Mouse (Mus musculus) CH12.LX (cell line): ENCODE measurements at regions not wholly inside any gene's neighbourhood (a gene's known extent, or its start where the extent isn't known, plus 50 kb on each side); places are given as distances from the start of the nearest gene placed in this dataset.

Source experiments
- DNase-seq: peaks from one replicate; pipeline ENCODE4 v3.0.0-alpha.2; 2013; ENCODE audit errors: extremely low read depth
- H3K27ac ChIP-seq: 2 replicates; pipeline ENCODE4 v1.5.1; 2012; ENCODE audit warnings: low read depth, mild to moderate bottlenecking, control low read depth, moderate library complexity; ENCODE audit not compliant: insufficient read depth
- H3K27me3 ChIP-seq: replicated peaks from 2 replicates; pipeline ENCODE3; 2012; ENCODE audit warnings: inconsistent platforms
- H3K36me3 ChIP-seq, 2 experiments: replicated peaks in 1 of 2; 2 replicates each; pipeline versions ENCODE3 to v1.6.1; 2012; ENCODE audit warnings: inconsistent platforms in 1 of 2, low read length in 1 of 2, mild to moderate bottlenecking in 1 of 2, mixed read lengths in 1 of 2, moderate library complexity in 1 of 2; ENCODE audit not compliant: control insufficient read depth in 1 of 2, insufficient read depth in 1 of 2
- H3K4me1 ChIP-seq, 2 experiments: 2 replicates each; pipeline ENCODE4 v1.6.1; 2012; ENCODE audit warnings: inconsistent platforms in 1 of 2, moderate library complexity in 1 of 2; ENCODE audit not compliant: insufficient read depth in 2 of 2, control insufficient read depth in 1 of 2
- H3K4me2 ChIP-seq: 2 replicates; pipeline ENCODE4 v1.6.1; 2012; ENCODE audit warnings: low read depth, mild to moderate bottlenecking, control low read depth; ENCODE audit not compliant: poor library complexity, insufficient read depth, severe bottlenecking
- H3K4me3 ChIP-seq, 3 experiments: fragments of 150-350 bp in 1 of 3; sonication (generic) in 1 of 3; replicated peaks in 1 of 3; 2 replicates each; pipeline versions ENCODE3 to v1.5.1; 2011 to 2012; ENCODE audit warnings: low read depth in 2 of 3, low read length in 2 of 3, mild to moderate bottlenecking in 2 of 3, moderate library complexity in 2 of 3, control low read depth in 1 of 3, improper control_type of control experiment in 1 of 3, inconsistent platforms in 1 of 3, mixed read lengths in 1 of 3; ENCODE audit not compliant: poor library complexity in 1 of 3
- H3K79me2 ChIP-seq: replicated peaks from 2 replicates; pipeline ENCODE4 v1.6.1; 2012; ENCODE audit warnings: mild to moderate bottlenecking, moderate library complexity; ENCODE audit not compliant: control insufficient read depth, poor library complexity, insufficient read depth, severe bottlenecking; ENCODE audit errors: extremely low read depth
- H3K9ac ChIP-seq: 2 replicates; pipeline ENCODE4 v1.6.1; 2012; ENCODE audit warnings: low read depth, mild to moderate bottlenecking, control low read depth, moderate library complexity; ENCODE audit not compliant: insufficient read depth
- H3K9me3 ChIP-seq: replicated peaks from 2 replicates; pipeline ENCODE3; 2012; ENCODE audit warnings: low read length, inconsistent platforms, mixed read lengths
- CHD1 ChIP-seq: IDR thresholded peaks from 2 replicates; pipeline ENCODE4 v1.6.1; 2012; ENCODE audit warnings: low read depth, low read length, improper control_type of control experiment, inconsistent platforms
- CHD2 ChIP-seq: IDR thresholded peaks from 2 replicates; pipeline ENCODE4 v1.6.1; 2011; ENCODE audit warnings: low read length, improper control_type of control experiment
- E2F4 ChIP-seq: IDR thresholded peaks from 2 replicates; pipeline ENCODE4 v1.6.1; 2011; ENCODE audit warnings: low read depth, low read length, improper control_type of control experiment; ENCODE audit not compliant: insufficient replicate concordance
- ELF1 ChIP-seq: IDR thresholded peaks from 2 replicates; pipeline ENCODE4 v1.6.1; 2014; ENCODE audit warnings: low read depth, mild to moderate bottlenecking, inconsistent platforms, low read length, improper control_type of control experiment
- IRF4 ChIP-seq: IDR thresholded peaks from 2 replicates; pipeline ENCODE4 v1.6.1; 2014; ENCODE audit warnings: low read depth, mild to moderate bottlenecking, inconsistent platforms, low read length, improper control_type of control experiment
- MAFK ChIP-seq: IDR thresholded peaks from 2 replicates; pipeline ENCODE4 v1.6.1; 2011; ENCODE audit warnings: low read length, improper control_type of control experiment; ENCODE audit not compliant: insufficient replicate concordance
- MAZ ChIP-seq: IDR thresholded peaks from 2 replicates; pipeline ENCODE4 v1.6.1; 2012; ENCODE audit warnings: low read depth, mild to moderate bottlenecking, inconsistent platforms, low read length, improper control_type of control experiment, moderate library complexity
- MYC ChIP-seq: IDR thresholded peaks from 2 replicates; pipeline ENCODE4 v1.6.1; 2011; ENCODE audit warnings: low read depth, mild to moderate bottlenecking, improper control_type of control experiment, low read length
- NELFE ChIP-seq: IDR thresholded peaks from 2 replicates; pipeline ENCODE4 v1.6.1; 2011; ENCODE audit warnings: low read depth, low read length, improper control_type of control experiment
- NRF1 ChIP-seq: IDR thresholded peaks from 2 replicates; pipeline ENCODE4 v1.6.1; 2014; ENCODE audit warnings: low read depth, mild to moderate bottlenecking, inconsistent platforms, low read length, improper control_type of control experiment, moderate library complexity
- PAX5 ChIP-seq: IDR thresholded peaks from 2 replicates; pipeline ENCODE4 v1.6.1; 2012; ENCODE audit warnings: low read length, inconsistent platforms, mixed read lengths
- RAD21 ChIP-seq: IDR thresholded peaks from 2 replicates; pipeline ENCODE4 v1.6.1; 2011; ENCODE audit warnings: low read depth, mild to moderate bottlenecking, low read length, improper control_type of control experiment, moderate library complexity
- SMC3 ChIP-seq: IDR thresholded peaks from 2 replicates; pipeline ENCODE4 v1.6.1; 2011; ENCODE audit warnings: low read depth, low read length, improper control_type of control experiment
- TCF12 ChIP-seq: IDR thresholded peaks from 2 replicates; pipeline ENCODE4 v1.6.1; 2014; ENCODE audit warnings: low read depth, mild to moderate bottlenecking, inconsistent platforms, low read length, improper control_type of control experiment
- UBTF ChIP-seq: IDR thresholded peaks from 2 replicates; pipeline ENCODE4 v1.6.1; 2012; ENCODE audit warnings: low read depth, mild to moderate bottlenecking, inconsistent platforms, low read length, improper control_type of control experiment, moderate library complexity
- ZKSCAN1 ChIP-seq: IDR thresholded peaks from 2 replicates; pipeline ENCODE4 v1.6.1; 2012; ENCODE audit warnings: low read depth, inconsistent platforms, low read length, improper control_type of control experiment, borderline replicate concordance
- ZMIZ1 ChIP-seq: IDR thresholded peaks from 2 replicates; pipeline ENCODE4 v1.6.1; 2012; ENCODE audit warnings: low read depth, mild to moderate bottlenecking, inconsistent platforms, low read length, improper control_type of control experiment
- dilution Hi-C: fragments of 300-500 bp; cut with MboI; formaldehyde crosslinking; loops from 2 replicates; pipeline ENCODE4 v1.14.3; 2020; ENCODE audit warnings: low sequenced_read_pairs; ENCODE audit not compliant: extremely low pct_unique_long_range_greater_than_20kb, extremely low pct_ligation_motif_present
- in situ Hi-C: fragments of 300-500 bp; cut with MboI; formaldehyde crosslinking; loops from 3 replicates; pipeline ENCODE4 v1.14.3; 2019; ENCODE audit warnings: low sequenced_read_pairs, low pct_ligation_motif_present, low pct_unique_long_range_greater_than_20kb, mixed read lengths

GRCm38 (mm10) chr16:77894247-77894646 lies 292.4 kb upstream of the Gm11146 start:
- no peak overlapping the region for H3K27ac ChIP-seq
- no peak overlapping the region for H3K4me3 ChIP-seq
- in situ Hi-C loops (no loop called here), dilution Hi-C loops (no loop called here)
- no peak overlapping the region for H3K4me2 ChIP-seq
- H3K9ac ChIP-seq = no peak overlapping the region
- no peak for DNase-seq
- no peaks in the 10 kb centered on the region for H3K4me1 ChIP-seq
- TF ChIP-seq PAX5 = no peak
- TF ChIP-seq SMC3 = no peak
- no peak for TF ChIP-seq E2F4
- TF ChIP-seq CHD2 = no peak
- TF ChIP-seq, all 38 proteins: peak for 0
- H3K79me2 ChIP-seq = no peaks in the 10 kb centered on the region
- H3K27me3 ChIP-seq = no peaks in the 10 kb centered on the region
- H3K36me3 ChIP-seq = no peaks in the 10 kb centered on the region
- peaks cover 43% of the 10 kb centered on the region for H3K9me3 ChIP-seq

GRCm38 (mm10) chr16:77893690-77894089 lies 291.8 kb upstream of the Gm11146 start:
- in situ Hi-C loops = no loop called here
- no peak overlapping the region for H3K4me3 ChIP-seq
- no peaks in the 10 kb centered on the region for H3K27me3 ChIP-seq
- peaks cover 45% of the 10 kb centered on the region for H3K9me3 ChIP-seq
- no peak overlapping the region for H3K27ac ChIP-seq
- no peak for DNase-seq
- no peaks in the 10 kb centered on the region for H3K4me1 ChIP-seq
- H3K9ac ChIP-seq = no peak overlapping the region
- H3K36me3 ChIP-seq = no peaks in the 10 kb centered on the region
- no peak for TF ChIP-seq ELF1
- TF ChIP-seq MAZ = no peak
- TF ChIP-seq NRF1 = no peak
- TF ChIP-seq ZMIZ1 = no peak
- no peak for TF ChIP-seq RAD21
- TF ChIP-seq IRF4 = no peak
- TF ChIP-seq MYC = no peak
- no peak for TF ChIP-seq CHD1
- TF ChIP-seq UBTF = no peak
- TF ChIP-seq SMC3 = no peak
- TF ChIP-seq ZKSCAN1 = no peak
- no peak for TF ChIP-seq TCF12
- TF ChIP-seq, all 38 proteins: peak for 0
- dilution Hi-C loops = no loop called here
- H3K4me2 ChIP-seq = no peak overlapping the region
- H3K79me2 ChIP-seq = no peaks in the 10 kb centered on the region

DNA sequence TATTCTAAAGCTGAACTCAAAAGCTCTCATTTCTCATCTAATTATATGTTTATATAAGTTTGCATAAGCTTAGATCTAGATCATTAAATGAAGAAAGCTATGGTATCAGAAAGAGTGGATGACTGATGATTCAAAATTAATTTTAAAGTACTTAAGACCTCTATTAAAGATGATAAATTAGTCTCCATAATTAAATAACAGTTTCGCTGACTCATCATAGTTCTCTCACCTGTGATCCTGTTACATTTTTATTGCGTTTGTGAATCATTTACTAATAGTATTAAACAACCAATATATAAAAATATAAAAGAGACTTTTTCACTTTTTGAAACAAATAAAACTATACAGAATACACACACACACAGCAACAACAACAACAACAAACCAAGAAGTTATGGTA lies 290.8 kb upstream of the Gm11146 start:
- no peaks in the 10 kb centered on the region for H3K79me2 ChIP-seq
- TF ChIP-seq MAFK (peak; percentile 67; the same call in 1 of the 2 replicates), MAZ (no peak), NRF1 (no peak), NELFE (no peak)
- no peak for DNase-seq
- in situ Hi-C loops (no loop called here), dilution Hi-C loops (no loop called here)
- no peaks in the 10 kb centered on the region for H3K36me3 ChIP-seq
- H3K9me3 ChIP-seq = peaks cover 48% of the 10 kb centered on the region
- no peak overlapping the region for H3K9ac ChIP-seq
- no peaks in the 10 kb centered on the region for H3K27me3 ChIP-seq
- no peak overlapping the region for H3K27ac ChIP-seq
- H3K4me1 ChIP-seq = no peaks in the 10 kb centered on the region
- H3K4me2 ChIP-seq = no peak overlapping the region
- H3K4me3 ChIP-seq = no peak overlapping the region
